Mouse (Mus musculus): ENCODE data around the gene Slc25a23. TPM values are rescaled to one million over a fixed set of nuclear protein-coding genes. Genes with fewer than 3 reads are reported as not detected.
A peak's percentile ranks its signal among the peaks of the same experiment; 100 is the strongest.

Slc25a23 gene
- polyA plus RNA-seq, 1 experiment, result 111 TPM

DNA sequence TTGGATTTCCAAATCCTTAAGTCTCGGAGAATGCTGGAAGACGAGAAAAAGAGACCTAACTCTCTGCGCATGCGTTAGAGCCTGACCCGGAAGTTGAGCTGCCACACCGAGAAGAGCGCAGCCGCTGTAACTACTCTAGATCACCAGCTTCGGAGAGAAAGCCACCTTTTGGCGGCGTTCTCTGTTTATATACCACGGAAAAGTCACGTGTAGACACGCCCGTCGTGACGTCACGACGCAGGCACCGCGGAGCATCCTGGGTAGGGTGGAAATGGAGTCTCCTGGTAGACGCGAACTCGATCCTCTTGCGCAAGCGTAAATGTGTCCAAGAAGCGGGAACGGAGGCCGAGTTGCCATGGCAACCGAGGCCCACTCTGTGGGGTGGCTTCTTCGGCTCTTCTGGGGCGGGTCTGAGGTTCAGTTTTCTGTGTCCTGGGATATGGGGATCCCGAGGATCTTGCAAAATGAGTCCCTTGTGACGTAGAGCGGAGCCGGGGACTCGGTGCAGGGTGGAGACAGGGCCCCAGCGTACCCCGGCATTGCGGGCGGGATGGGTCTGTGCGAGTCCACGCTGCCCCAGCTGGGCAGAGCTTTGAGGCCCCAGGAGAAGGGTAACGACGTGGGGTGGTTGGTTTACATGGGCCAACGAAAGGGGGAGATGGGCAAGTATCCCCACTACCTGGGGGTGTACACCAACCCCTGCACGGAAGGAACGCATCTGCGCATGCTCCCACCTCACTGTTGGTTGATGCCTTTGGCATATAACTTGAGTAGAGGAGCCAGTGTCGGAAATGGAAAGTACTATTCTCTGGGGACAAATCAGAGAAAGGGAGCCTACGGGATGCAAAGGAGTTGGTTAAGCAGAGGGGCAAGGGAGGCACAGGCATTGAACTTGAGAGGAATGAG lies 48.2 kb downstream of the Slc25a23 start, which contains the start of the genes Gtf2f1 and Gm17949:
Gene Gtf2f1 (minus strand): TSS at position 53 of the 906 bp plus-strand sequence.
Gene Gm17949 (plus strand): TSS at position 234 of the 906 bp plus-strand sequence.
- TF ChIP-seq CTCF (IDR thresholded peaks at IDR 0.05; ENCODE audit: borderline replicate concordance, extremely low read depth, insufficient read depth, insufficient read length) (no peak), POLR2A (IDR thresholded peaks at IDR 0.05; ENCODE audit: borderline replicate concordance, extremely low read depth, insufficient read depth, insufficient read length, poor library complexity, severe bottlenecking) (peak; percentile 88; the same call in 1 of the 2 replicates)
- DNase-seq (ENCODE audit: low read depth), result peak; percentile 100

DNA sequence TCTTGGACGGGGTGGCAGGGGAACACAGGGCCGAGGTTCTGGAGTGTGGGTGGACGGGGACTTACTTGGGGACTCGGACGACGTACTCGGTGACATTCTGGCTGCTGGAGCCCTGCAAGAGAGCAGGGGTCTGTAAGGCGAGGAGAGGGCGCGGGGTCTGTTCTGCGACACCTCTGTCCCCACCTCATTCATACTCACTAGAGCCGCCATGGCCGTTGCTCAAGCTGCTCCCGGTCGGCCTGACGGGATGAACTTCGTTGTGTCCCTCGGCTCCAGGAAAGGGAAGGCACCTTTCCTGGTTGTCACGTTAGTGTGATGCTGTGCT lies 48.8 kb downstream of the Slc25a23 start:
- TF ChIP-seq CTCF (IDR thresholded peaks at IDR 0.05; ENCODE audit: borderline replicate concordance, extremely low read depth, insufficient read depth, insufficient read length) (no peak), POLR2A (IDR thresholded peaks at IDR 0.05; ENCODE audit: borderline replicate concordance, extremely low read depth, insufficient read depth, insufficient read length, poor library complexity, severe bottlenecking) (no peak)
- DNase-seq (ENCODE audit: low read depth), result no peak

DNA sequence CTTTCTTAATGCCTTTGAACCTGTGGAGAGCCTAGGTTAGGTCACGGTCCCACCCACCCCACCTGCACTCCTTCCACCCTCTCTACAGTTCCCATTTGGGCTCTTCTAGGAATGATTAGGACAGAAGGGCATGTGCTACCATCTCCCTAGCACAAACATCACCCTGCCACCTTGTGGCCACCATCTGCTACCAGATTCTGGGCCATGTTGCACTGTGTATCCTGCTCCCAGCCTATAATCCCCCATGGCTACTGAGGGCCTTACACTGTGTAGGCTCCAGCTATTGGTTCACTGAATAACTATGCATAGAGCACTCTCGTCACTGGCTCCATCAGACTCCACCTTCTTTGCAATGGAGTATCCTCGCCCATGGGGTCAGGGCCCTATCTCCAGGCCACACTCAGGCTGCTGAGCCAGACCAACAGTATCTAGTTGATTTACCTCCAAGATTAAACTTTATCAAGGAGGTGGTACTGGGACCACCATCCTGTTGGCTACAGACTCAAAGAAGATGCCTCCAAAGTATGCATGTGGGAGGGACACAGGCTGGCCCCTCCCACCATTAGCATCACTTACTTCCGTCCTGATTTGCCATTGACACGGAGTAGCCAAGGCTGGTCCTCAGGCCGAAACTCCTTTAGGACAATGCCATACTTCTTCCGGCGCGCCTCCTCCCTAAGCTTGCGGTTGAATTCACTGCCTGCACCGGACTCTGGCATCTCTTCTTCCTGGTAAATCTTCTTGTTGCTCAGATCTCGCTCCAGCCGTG lies 52.3 kb downstream of the Slc25a23 start:
- DNase-seq (ENCODE audit: low read depth), result no peak
- TF ChIP-seq CTCF (IDR thresholded peaks at IDR 0.05; ENCODE audit: borderline replicate concordance, extremely low read depth, insufficient read depth, insufficient read length), result peak; percentile 26; the same call in 1 of the 2 replicates
- TF ChIP-seq POLR2A (IDR thresholded peaks at IDR 0.05; ENCODE audit: borderline replicate concordance, extremely low read depth, insufficient read depth, insufficient read length, poor library complexity, severe bottlenecking), result no peak

DNA sequence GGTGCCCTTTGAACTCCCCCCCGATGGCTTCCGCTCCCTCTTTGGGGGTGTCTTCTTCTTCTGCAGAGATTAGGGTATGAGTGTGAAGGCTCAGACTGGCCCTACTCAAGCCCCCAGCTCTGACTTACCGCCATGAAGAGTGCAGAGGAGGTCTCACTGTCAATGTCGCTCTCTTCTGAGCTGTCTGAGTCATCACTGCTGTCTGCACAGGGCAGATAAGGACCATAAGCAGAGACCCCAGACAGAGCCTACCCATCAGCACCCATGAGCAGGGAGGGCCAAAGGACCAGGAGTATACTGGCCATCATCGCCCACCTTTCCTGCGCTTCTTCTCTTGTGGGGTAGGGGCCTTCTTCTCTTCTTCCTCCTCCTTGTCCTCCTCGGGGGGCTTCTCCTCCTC lies 55.7 kb downstream of the Slc25a23 start:
- no peak for DNase-seq (ENCODE audit: low read depth)
- TF ChIP-seq POLR2A (IDR thresholded peaks at IDR 0.05; ENCODE audit: borderline replicate concordance, extremely low read depth, insufficient read depth, insufficient read length, poor library complexity, severe bottlenecking), result no peak
- no peak for TF ChIP-seq CTCF (IDR thresholded peaks at IDR 0.05; ENCODE audit: borderline replicate concordance, extremely low read depth, insufficient read depth, insufficient read length)

- DNase-seq (ENCODE audit: low read depth), result no peak
Measured at GRCm38 (mm10) chr17:57001228-57001627, 58.4 kb downstream of the Slc25a23 start.

GRCm38 (mm10) chr17:56999968-57000609 lies 59.6 kb downstream of the Slc25a23 start, which contains the start of gene Pspn:
Gene Pspn, minus strand, starts transcription at chr17:57000018.
- no peak for TF ChIP-seq CTCF (IDR thresholded peaks at IDR 0.05; ENCODE audit: borderline replicate concordance, extremely low read depth, insufficient read depth, insufficient read length)
- TF ChIP-seq POLR2A (IDR thresholded peaks at IDR 0.05; ENCODE audit: borderline replicate concordance, extremely low read depth, insufficient read depth, insufficient read length, poor library complexity, severe bottlenecking), result no peak
- no peak for DNase-seq (ENCODE audit: low read depth)

More at GRCm38 (mm10) chr17:57001228-57001627, 58.4 kb downstream of the Slc25a23 start:
- TF ChIP-seq CTCF (IDR thresholded peaks at IDR 0.05; ENCODE audit: borderline replicate concordance, extremely low read depth, insufficient read depth, insufficient read length) (no peak), POLR2A (IDR thresholded peaks at IDR 0.05; ENCODE audit: borderline replicate concordance, extremely low read depth, insufficient read depth, insufficient read length, poor library complexity, severe bottlenecking) (no peak)

DNA sequence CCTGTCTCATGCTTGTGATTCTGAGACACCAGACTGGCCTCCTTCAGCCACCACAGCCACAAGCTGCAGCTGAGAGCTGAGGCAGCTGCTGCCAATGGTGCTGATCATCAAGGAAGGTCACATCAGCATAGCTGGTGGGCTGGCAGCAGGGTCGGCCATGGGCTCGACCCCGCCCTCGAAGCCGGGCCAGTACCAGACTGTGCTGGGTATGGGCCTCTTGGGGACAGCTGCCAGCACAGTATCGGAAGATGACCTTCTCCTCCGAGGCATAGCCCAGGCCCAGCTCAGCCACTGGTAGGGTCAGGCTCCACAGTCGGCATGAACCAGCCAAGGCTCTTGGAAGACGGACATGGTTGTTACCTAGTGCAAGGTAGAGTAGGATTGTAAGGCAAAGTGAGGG lies 60.2 kb downstream of the Slc25a23 start:
- DNase-seq (ENCODE audit: low read depth), result no peak
- TF ChIP-seq POLR2A (IDR thresholded peaks at IDR 0.05; ENCODE audit: borderline replicate concordance, extremely low read depth, insufficient read depth, insufficient read length, poor library complexity, severe bottlenecking), result no peak
- TF ChIP-seq CTCF (IDR thresholded peaks at IDR 0.05; ENCODE audit: borderline replicate concordance, extremely low read depth, insufficient read depth, insufficient read length), result no peak

DNA sequence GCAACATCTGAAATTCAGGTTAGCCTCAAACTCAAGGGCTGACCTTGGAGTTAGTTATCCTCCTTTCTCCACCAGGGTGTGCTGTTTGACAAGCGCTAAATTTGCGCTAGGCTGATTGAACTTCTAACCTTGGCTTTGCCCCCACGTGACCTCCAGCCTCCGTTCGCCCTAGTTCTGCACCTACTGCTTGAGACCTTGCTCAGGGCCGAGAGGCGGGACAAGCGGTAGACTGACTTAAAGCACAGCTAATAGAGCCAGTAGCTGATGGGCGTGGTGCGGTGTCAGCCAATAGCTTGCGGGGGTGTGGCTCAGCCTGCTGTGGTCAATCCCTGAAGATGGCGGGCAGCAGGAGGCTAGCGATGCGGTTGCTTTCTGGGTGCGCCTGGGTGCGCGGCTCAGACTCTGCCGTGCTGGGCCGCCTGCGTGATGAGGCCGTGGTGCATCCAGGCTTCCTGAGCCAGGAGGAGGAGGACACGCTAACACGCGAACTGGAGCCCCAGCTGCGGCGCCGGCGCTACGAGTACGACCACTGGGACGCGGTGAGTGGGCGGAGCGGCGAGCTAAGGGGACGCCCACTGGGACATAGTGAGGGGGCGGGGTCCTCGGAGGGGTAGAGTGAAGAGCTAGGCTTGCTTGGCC lies 62.5 kb downstream of the Slc25a23 start, which contains the start of gene Alkbh7:
Gene Alkbh7 (plus strand): TSS at position 311 of the 639 bp plus-strand sequence.
- peak; percentile 98 for DNase-seq (ENCODE audit: low read depth)
- TF ChIP-seq CTCF (IDR thresholded peaks at IDR 0.05; ENCODE audit: borderline replicate concordance, extremely low read depth, insufficient read depth, insufficient read length) (peak; percentile 63; the same call in 1 of the 2 replicates), POLR2A (IDR thresholded peaks at IDR 0.05; ENCODE audit: borderline replicate concordance, extremely low read depth, insufficient read depth, insufficient read length, poor library complexity, severe bottlenecking) (no peak)

- TF ChIP-seq CTCF (IDR thresholded peaks at IDR 0.05; ENCODE audit: borderline replicate concordance, extremely low read depth, insufficient read depth, insufficient read length), result no peak
- no peak for TF ChIP-seq POLR2A (IDR thresholded peaks at IDR 0.05; ENCODE audit: borderline replicate concordance, extremely low read depth, insufficient read depth, insufficient read length, poor library complexity, severe bottlenecking)
- no peak for DNase-seq (ENCODE audit: low read depth)
Measured at GRCm38 (mm10) chr17:56996506-56996905, 63.2 kb downstream of the Slc25a23 start.

GRCm38 (mm10) chr17:56995046-56995445 lies 64.6 kb downstream of the Slc25a23 start:
- DNase-seq (ENCODE audit: low read depth), result no peak
- TF ChIP-seq CTCF (IDR thresholded peaks at IDR 0.05; ENCODE audit: borderline replicate concordance, extremely low read depth, insufficient read depth, insufficient read length) (no peak), POLR2A (IDR thresholded peaks at IDR 0.05; ENCODE audit: borderline replicate concordance, extremely low read depth, insufficient read depth, insufficient read length, poor library complexity, severe bottlenecking) (no peak)

Other genes starting within 250 kb of the Slc25a23 start
- 7.8 and 11.1 TPM in 2 replicates for gene Rfx2, start 228.8 kb downstream of the Slc25a23 start, polyA plus RNA-seq (2012; rRNA removed)
- gene Acsbg2, start 185.4 kb downstream of the Slc25a23 start, polyA plus RNA-seq (2012; rRNA removed), result not detected in 2 replicates
- gene 1700061G19Rik, start 184.4 kb downstream of the Slc25a23 start, polyA plus RNA-seq (2012; rRNA removed), result 0.03 and 0.07 TPM in 2 replicates
- 149 and 153 TPM in 2 replicates for gene Mllt1, start 124.4 kb downstream of the Slc25a23 start, polyA plus RNA-seq (2012; rRNA removed)
- gene Acer1, start 77.7 kb downstream of the Slc25a23 start, polyA plus RNA-seq (2012; rRNA removed), result 0.18 TPM in 1 of 2 replicates, not detected in the other
- gene Clpp, start 69.6 kb downstream of the Slc25a23 start, polyA plus RNA-seq (2012; rRNA removed), result 151 and 219 TPM in 2 replicates
- 30.2 and 40.4 TPM in 2 replicates for gene Alkbh7, start 62.5 kb downstream of the Slc25a23 start, polyA plus RNA-seq (2012; rRNA removed)
- 0.28 and 0.33 TPM in 2 replicates for gene Pspn, start 59.8 kb downstream of the Slc25a23 start, polyA plus RNA-seq (2012; rRNA removed)
- 57.1 and 64.6 TPM in 2 replicates for gene Gtf2f1, start 48.6 kb downstream of the Slc25a23 start, polyA plus RNA-seq (2012; rRNA removed)
- gene Gm17949, start 48.4 kb downstream of the Slc25a23 start, polyA plus RNA-seq (2012; rRNA removed), result 0.08 TPM in 1 of 2 replicates, not detected in the other
- 112 and 116 TPM in 2 replicates for gene Khsrp, start 28.3 kb downstream of the Slc25a23 start, polyA plus RNA-seq (2012; rRNA removed)
- 0.12 and 0.16 TPM in 2 replicates for gene Slc25a41, start 18.2 kb downstream of the Slc25a23 start, polyA plus RNA-seq (2012; rRNA removed)
- gene Crb3, start 758 bp downstream of the Slc25a23 start, polyA plus RNA-seq (2012; rRNA removed), result 2.5 and 3.2 TPM in 2 replicates
- gene Dennd1c, start 18.7 kb upstream of the Slc25a23 start, polyA plus RNA-seq (2012; rRNA removed), result 5.4 and 6.3 TPM in 2 replicates
- gene Tubb4a, start 27.9 kb upstream of the Slc25a23 start, polyA plus RNA-seq (2012; rRNA removed), result 182 and 314 TPM in 2 replicates
- gene Tnfsf9, start 45.5 kb upstream of the Slc25a23 start, polyA plus RNA-seq (2012; rRNA removed), result 7.1 and 8.8 TPM in 2 replicates
- gene Cd70, start 89.9 kb upstream of the Slc25a23 start, polyA plus RNA-seq (2012; rRNA removed), result 0.55 and 0.82 TPM in 2 replicates
- gene Tnfsf14, start 134.3 kb upstream of the Slc25a23 start, polyA plus RNA-seq (2012; rRNA removed), result 0.10 and 0.14 TPM in 2 replicates
- gene C3, start 168.3 kb upstream of the Slc25a23 start, polyA plus RNA-seq (2012; rRNA removed), result 1.0 and 2.0 TPM in 2 replicates
- 18.3 and 20.8 TPM in 2 replicates for gene Gpr108, start 188.6 kb upstream of the Slc25a23 start, polyA plus RNA-seq (2012; rRNA removed)
- gene Trip10, start 189.6 kb upstream of the Slc25a23 start, polyA plus RNA-seq (2012; rRNA removed), result 11.7 and 11.9 TPM in 2 replicates
- 0.82 and 0.86 TPM in 2 replicates for gene Vav1, start 219.2 kb upstream of the Slc25a23 start, polyA plus RNA-seq (2012; rRNA removed)

Data from brain, embryonic 14.5 days (tissue).